Comparison of ENCODE assay signal across 11 mouse cellular contexts in genomic region chr9:59661298-59661975, GRCm38 (mm10). TPM values are rescaled to one million over a fixed set of nuclear protein-coding genes. Genes with fewer than 3 reads are reported as not detected.
DNase-seq lines count a peak whose midpoint lies in the region; ATAC-seq and TF ChIP-seq lines count a peak whose summit lies in the region.
"Had no signal": no experiment of that assay in that cellular context is flagged by ENCODE, and none has a peak within 500 bp of the region (broad histone marks: within the 10 kb centered on the region; RNA-seq: fewer than 3 reads in every experiment).

No protein-coding gene starts in this region.

- no peaks in the 10 kb centered on the region for H3K27me3 ChIP-seq in lung, embryonic 15.5 days
- no peaks in the 10 kb centered on the region for H3K27me3 ChIP-seq in limb, embryonic 10.5 days (ENCODE audit: low read depth, poor library complexity, severe bottlenecking)
- H3K27me3 ChIP-seq in small intestine, adult 2 months (ENCODE audit: control insufficient read depth, insufficient read depth, low read length): no peaks in the 10 kb centered on the region

- ATAC-seq in lung, embryonic 15.5 days (ENCODE audit: borderline replicate concordance, extremely low read depth, low FRiP score, low TSS enrichment): no peak

- peaks cover 51% of the 10 kb centered on the region for H3K4me1 ChIP-seq in lung, embryonic 15.5 days
- peaks cover 53% of the 10 kb centered on the region for H3K4me1 ChIP-seq in limb, embryonic 10.5 days
- peaks cover 40% of the 10 kb centered on the region for H3K4me1 ChIP-seq in small intestine, adult 2 months (ENCODE audit: control insufficient read depth, insufficient read depth, insufficient read length, low read length)

- H3K4me3 ChIP-seq in lung, embryonic 15.5 days: no peak overlapping the region
- H3K4me3 ChIP-seq in limb, embryonic 10.5 days: 0 out of 2 replicates have a peak overlapping the region, but pooled peaks have one; percentile 85
- H3K4me3 ChIP-seq in small intestine, adult 2 months (ENCODE audit: low read depth, low read length): peak overlapping the region; percentile 12; the same call in 1 of the 2 replicates
- H3K4me3 ChIP-seq: erythroblast, embryonic 14.5 days had no signal

- H3K9me3 ChIP-seq in lung, embryonic 15.5 days: no peaks in the 10 kb centered on the region
- no peaks in the 10 kb centered on the region for H3K9me3 ChIP-seq in limb, embryonic 10.5 days (replicated peaks)

- H3K36me3 ChIP-seq in lung, embryonic 15.5 days: peaks cover 34% of the 10 kb centered on the region
- H3K36me3 ChIP-seq in limb, embryonic 10.5 days: peaks cover 85% of the 10 kb centered on the region
- H3K36me3 ChIP-seq in small intestine, adult 2 months (ENCODE audit: control insufficient read depth, insufficient read depth, low read length): peaks cover 38% of the 10 kb centered on the region

- WGBS in lung, embryonic 15.5 days: 52% methylated on average over 6 of the region's 6 CpGs
- WGBS in limb, embryonic 10.5 days: 70% methylated on average over 6 of the region's 6 CpGs
- WGBS in small intestine, adult 2 months: 43% methylated on average over 6 of the region's 6 CpGs

- peak; percentile 14 for DNase-seq in adrenal gland, postnatal 14 days
- DNase-seq in adrenal gland, postnatal 4 days (ENCODE audit: low spot score in 2 of 2): no peak
- no peak for DNase-seq in lung, postnatal 14 days
- peak; percentile 29 for DNase-seq in limb, embryonic 10.5 days (ENCODE audit: low spot score)
- no peak for DNase-seq in T-cell, adult 2 months (ENCODE audit: low spot score)
- no peak for DNase-seq in frontal cortex, postnatal 14 days (ENCODE audit: low spot score in 2 of 2)
- DNase-seq: adrenal gland, postnatal 25 days; right cerebral cortex, postnatal 4 days had no signal

- no peak for TF ChIP-seq CTCF in small intestine, adult 2 months (IDR thresholded peaks at IDR 0.05; ENCODE audit: extremely low read depth, insufficient read length, insufficient replicate concordance, low read depth, low read length)

- H3K9ac ChIP-seq in lung, embryonic 15.5 days: no peak overlapping the region

- no peak for TF ChIP-seq POLR2A in small intestine, adult 2 months (IDR thresholded peaks at IDR 0.05; ENCODE audit: low read depth, low read length)

- H3K27ac ChIP-seq in lung, embryonic 15.5 days: peak overlapping the region; percentile 75; the same call in 1 of the 2 replicates
- peak overlapping the region; percentile 98; the same call in 1 of the 2 replicates for H3K27ac ChIP-seq in limb, embryonic 10.5 days
- H3K27ac ChIP-seq in small intestine, adult 2 months (ENCODE audit: insufficient read depth, low read depth, low read length): peak overlapping the region; percentile 42; the same call in 1 of the 2 replicates

- no peak overlapping the region; the same call in 1 of the 2 replicates for H3K4me2 ChIP-seq in lung, embryonic 15.5 days

RNA-seq across cellular contexts. Expression of gene Pkm, which starts 5.3 kb away (rescaled TPM):
- total RNA-seq in adrenal gland, postnatal 14 days (2021): 647 and 658 TPM in 2 replicates
- 100 to 1,000 TPM; 351 to 370 TPM for total RNA-seq in adrenal gland, postnatal 4 days (2021)
- polyA plus RNA-seq in lung, embryonic 15.5 days (2015; fragmentation: Nextera tagmentation; extraction: Ambion mirVana): 1,403 and 1,442 TPM in 2 replicates
- 2,645 and 3,210 TPM in 2 replicates for polyA plus RNA-seq in limb, embryonic 10.5 days (2016; fragmentation: Nextera tagmentation; extraction: Ambion mirVana)
- 513 and 1,082 TPM in 2 replicates for polyA plus RNA-seq in small intestine, adult 2 months (2012; rRNA removed)

RNA-seq across cellular contexts. Expression of gene Gramd2, which starts 18.5 kb away (rescaled TPM):
- 0.26 and 0.52 TPM in 2 replicates for total RNA-seq in adrenal gland, postnatal 14 days (2021)
- total RNA-seq in adrenal gland, postnatal 4 days (2021): under 1 TPM; 0.28 to 0.42 TPM
- polyA plus RNA-seq in lung, embryonic 15.5 days (2015; fragmentation: Nextera tagmentation; extraction: Ambion mirVana): 5.4 and 6.2 TPM in 2 replicates
- polyA plus RNA-seq in limb, embryonic 10.5 days (2016; fragmentation: Nextera tagmentation; extraction: Ambion mirVana): 0.15 and 0.30 TPM in 2 replicates
- polyA plus RNA-seq in small intestine, adult 2 months (2012; rRNA removed): 4.6 and 6.4 TPM in 2 replicates
- polyA plus RNA-seq: erythroblast, embryonic 14.5 days had no signal

RNA-seq across cellular contexts. Expression of gene Parp6, which starts 44.4 kb away (rescaled TPM):
- total RNA-seq in adrenal gland, postnatal 14 days (2021): 30.2 and 37.3 TPM in 2 replicates
- total RNA-seq in adrenal gland, postnatal 4 days (2021): 10 to 100 TPM; 31.6 to 32.2 TPM
- 18.3 and 21.6 TPM in 2 replicates for polyA plus RNA-seq in lung, embryonic 15.5 days (2015; fragmentation: Nextera tagmentation; extraction: Ambion mirVana)
- polyA plus RNA-seq in limb, embryonic 10.5 days (2016; fragmentation: Nextera tagmentation; extraction: Ambion mirVana): 30.4 and 33.3 TPM in 2 replicates
- 5.7 and 12.1 TPM in 2 replicates for polyA plus RNA-seq in small intestine, adult 2 months (2012; rRNA removed)

Comparison
In these comparisons a context has a peak if more than half of its experiments do, and no peak if none do; other contexts are left out.
1. DNase-seq: peak in adrenal gland, postnatal 14 days (single experiment) and limb, embryonic 10.5 days (single experiment); none in adrenal gland, postnatal 4 days (0 of 2), lung, postnatal 14 days (single experiment), T-cell, adult 2 months (single experiment) and frontal cortex, postnatal 14 days (0 of 2).
2. H3K27ac ChIP-seq: peak in every context shown above with its lines; median percentile 98 in limb, embryonic 10.5 days; 75 in lung, embryonic 15.5 days; 42 in small intestine, adult 2 months.